Mouse (Mus musculus) thymus, postnatal 10 days (tissue): Measurements from ENCODE around the gene Muc1.
A peak's percentile ranks its signal among the peaks of the same experiment; 100 is the strongest.

Source experiments
- DNase-seq, 2 experiments: peaks; one replicate each; pipeline ENCODE4 v3.0.0; 2021; ENCODE audit warnings: low spot score in 2 of 2

Muc1 gene

DNA sequence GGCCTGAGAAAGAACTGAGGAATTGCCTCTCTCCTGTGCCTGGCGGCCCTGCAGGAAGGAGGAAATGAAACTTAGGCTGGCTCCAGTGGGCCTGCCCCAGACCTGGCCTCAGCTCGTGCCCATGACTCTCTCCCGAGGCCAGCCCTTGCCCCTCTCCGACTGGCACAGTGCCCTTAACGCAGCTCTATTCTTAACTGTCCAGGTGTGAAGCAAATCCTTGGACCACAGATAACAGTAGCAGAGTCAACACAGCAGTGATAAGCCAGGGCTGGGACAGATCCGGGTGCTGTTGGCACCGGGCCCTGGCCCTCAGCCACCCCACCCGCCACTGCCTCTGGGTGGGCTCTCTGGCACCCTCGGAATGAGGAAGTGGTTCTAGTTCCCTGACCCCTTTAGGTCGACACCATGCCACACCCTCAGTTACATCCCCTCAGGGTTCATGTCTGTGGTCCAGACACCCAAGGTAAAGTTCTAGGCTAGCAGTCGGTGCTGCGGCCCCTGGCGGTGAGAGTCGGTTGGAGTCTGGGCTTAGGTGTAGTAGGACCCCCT lies 4.8 kb downstream of the Muc1 start:
- no peak for DNase-seq

- DNase-seq = no peak
Observed at GRCm38 (mm10) chr3:89236516-89236915, 7.7 kb downstream of the Muc1 start.

DNA sequence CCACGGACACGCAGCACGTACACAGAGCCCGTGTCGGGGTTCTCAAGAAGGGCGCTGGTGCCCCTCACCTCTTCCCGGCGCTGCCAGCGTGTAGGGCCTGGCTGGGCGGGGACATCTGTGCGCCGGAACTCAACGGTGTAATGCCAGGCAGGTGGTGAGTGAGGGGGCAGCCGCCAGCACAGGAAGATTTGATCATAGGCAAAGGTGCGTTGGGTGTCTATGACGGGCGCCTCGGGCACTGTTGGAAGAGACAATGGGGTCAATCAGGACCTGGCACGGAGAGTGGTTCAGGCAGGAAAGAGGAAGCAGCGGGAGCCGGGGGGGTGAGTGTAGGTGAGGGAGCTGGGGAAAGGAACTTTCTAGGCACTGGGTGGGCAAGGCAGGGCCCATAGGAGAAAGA lies 8.8 kb downstream of the Muc1 start:
- no peak for DNase-seq

DNA sequence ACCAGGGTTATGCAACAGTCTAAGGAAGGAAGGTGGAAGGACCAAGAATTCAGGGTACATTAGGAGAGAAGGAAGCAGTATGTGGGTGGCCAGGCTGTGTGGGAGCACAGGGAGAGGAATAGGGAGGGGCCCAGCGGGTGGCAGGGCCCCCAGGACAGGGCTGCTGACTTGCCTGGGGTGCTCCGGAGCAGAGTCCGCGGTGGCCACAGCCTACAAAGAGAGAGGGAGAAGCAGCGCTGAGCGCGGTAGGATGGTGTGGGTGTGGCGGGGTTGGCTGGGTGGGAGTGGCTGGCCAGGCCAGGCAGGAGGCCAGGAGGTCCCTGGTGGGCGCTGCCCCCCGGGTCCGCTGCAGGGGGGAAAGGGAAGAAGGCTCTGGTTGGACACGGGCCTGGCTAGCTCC lies 9.6 kb downstream of the Muc1 start:
- DNase-seq = no peak

GRCm38 (mm10) chr3:89242331-89242895 lies 13.6 kb downstream of the Muc1 start:
- DNase-seq = peak in 1 of 2 experiments; percentile 21

DNA sequence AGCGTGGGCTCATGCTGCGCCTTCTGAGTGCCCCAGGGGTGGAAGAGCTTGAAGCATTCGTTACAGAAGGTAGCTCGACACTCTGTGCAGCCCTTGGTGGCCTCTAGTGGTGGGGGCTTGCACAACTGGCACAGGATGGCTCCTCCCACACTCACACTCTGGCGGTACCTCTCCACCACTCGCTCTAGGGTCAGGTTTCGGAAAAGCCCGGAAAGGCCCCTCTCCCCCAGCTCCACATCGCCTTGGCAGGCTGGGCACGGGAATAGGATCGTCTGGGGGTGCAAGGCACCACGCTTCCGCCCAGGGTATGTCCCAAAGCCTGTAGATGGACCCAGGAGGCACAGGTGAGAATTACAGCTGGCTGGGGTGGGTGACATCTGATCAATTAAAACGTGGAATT lies 14.8 kb downstream of the Muc1 start:
- peak; percentile 71 to 75 for DNase-seq

DNA sequence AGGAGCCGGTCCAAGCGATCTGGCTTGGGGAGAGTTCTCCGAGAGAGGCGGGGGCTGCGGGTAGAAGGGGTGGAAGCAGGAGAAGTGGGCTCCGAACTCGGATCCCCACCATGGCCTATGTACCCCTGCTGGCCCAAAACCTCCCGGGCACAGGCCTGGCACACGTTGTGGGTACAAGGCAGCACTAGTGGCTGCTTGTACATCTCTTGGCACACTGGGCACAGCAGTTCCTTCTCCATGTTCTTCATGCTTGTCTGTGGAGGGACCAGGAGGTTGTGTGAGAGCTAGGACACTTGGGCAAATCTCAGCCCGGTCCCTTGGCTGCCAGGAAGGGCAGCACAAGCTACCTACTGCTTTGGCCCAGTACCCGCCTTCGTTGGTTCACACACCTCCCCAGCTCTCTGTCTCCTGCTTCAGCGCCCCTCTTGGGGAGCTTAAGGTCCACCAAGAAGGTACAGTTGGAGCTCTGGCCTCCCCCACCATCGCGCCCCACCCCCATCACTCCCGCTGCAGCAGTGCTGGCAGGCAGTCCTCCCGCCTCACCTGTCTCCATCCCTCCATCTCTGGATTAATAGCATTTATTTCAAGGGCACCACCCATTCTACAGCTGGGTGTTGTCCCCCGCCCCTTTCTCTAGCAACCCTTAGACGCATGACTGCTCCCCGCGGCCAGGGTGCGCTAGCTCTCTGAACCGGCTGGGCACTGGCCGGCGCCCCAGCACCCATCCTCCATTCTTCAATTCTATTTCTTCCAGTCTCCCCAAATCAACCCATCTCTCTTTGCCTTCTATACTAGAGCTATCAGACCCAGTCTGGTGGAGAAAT lies 15.5 kb downstream of the Muc1 start:
- peak; percentile 14 to 38 for DNase-seq

GRCm38 (mm10) chr3:89244982-89245687 lies 16.3 kb downstream of the Muc1 start:
- DNase-seq = peak; percentile 48 to 66

DNA sequence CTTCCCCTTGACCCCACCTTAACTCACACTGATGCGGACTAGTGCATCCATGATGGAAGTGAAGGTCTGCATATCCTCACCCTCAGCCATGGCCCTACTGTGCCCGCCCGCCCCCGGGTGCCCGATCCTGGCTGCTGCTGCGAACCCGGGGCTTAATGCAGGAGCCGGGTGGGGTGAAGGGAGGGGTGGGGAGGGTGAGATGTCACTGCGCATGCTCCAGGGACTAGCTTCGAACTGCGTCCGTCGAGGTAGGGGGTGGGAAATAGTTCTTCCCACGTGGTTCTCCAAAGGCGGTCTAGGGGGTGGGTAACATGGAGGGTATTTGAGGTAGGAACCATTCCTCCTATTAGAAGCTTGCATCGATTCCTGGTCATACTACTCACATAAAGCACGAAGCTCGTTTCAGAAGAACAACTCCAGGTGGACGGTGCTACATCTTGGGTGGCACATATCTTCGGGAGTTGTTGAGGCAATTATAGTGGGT lies 16.9 kb downstream of the Muc1 start, which contains the start of gene Krtcap2:
Gene Krtcap2 (plus strand): TSS at position 279 of the 484 bp plus-strand sequence.
- DNase-seq = peak; percentile 32 to 33

GRCm38 (mm10) chr3:89246261-89247100 lies 17.6 kb downstream of the Muc1 start, which contains the start of gene Trim46:
Gene Trim46 (minus strand): TSS chr3:89246309.
- peak; percentile 77 to 84 for DNase-seq

GRCm38 (mm10) chr3:89247466-89247865 lies 18.6 kb downstream of the Muc1 start:
- no peak for DNase-seq

- DNase-seq = peak in 1 of 2 experiments; percentile 63
Observed at GRCm38 (mm10) chr3:89250435-89251040, 21.7 kb downstream of the Muc1 start.

- peak; percentile 68 to 70 for DNase-seq
Observed at GRCm38 (mm10) chr3:89251365-89251895, 22.6 kb downstream of the Muc1 start.

DNA sequence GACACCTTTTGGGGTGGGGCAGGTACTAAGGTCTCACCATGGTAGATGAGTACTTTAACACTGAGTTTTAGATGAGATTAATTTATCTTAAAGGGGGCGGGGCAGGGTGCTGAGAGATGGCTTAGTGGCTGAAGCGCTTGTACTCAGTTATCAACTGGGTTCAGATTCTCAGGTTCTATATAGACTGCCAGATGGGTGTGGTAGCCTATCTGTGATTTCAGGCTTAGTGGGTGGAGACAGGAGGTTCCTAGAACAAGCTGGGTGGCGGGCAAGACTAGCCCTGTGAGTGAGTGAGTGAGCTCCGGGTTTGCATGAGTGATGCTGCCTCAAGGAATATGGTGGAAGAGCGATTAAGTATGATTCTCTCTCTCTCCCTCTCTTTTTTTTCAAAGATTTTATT lies 26.1 kb downstream of the Muc1 start:
- DNase-seq = no peak

- no peak for DNase-seq
Observed at GRCm38 (mm10) chr3:89256177-89256576, 27.3 kb downstream of the Muc1 start.

- DNase-seq = no peak
Observed at GRCm38 (mm10) chr3:89259076-89259475, 30.2 kb downstream of the Muc1 start, which contains the start of gene Dpm3. Gene Dpm3 (plus strand): TSS chr3:89259358.

GRCm38 (mm10) chr3:89260211-89260610 lies 31.4 kb downstream of the Muc1 start:
- DNase-seq = no peak

GRCm38 (mm10) chr3:89262417-89262816 lies 33.6 kb downstream of the Muc1 start:
- no peak for DNase-seq

GRCm38 (mm10) chr3:89266439-89266893 lies 37.6 kb downstream of the Muc1 start:
- peak; percentile 71 to 76 for DNase-seq

DNA sequence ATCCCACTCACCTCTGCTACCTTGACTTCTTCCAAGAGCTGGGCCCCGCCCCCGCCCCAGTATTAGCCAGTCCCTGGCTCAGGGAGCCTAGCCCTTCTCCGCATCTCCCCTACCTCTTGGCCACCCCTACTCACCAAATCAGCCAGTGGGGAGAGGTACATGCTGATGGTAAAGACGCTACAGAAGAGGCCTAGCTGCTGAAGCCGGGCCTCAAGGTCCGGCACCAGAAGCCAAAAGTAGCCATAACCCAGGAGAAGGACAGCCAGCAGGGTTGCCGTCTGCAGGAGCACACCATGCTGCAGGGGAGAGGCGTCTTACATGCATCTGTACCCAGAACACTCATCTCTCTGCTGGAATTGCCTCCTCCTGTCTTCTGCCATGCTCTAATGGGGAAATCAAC lies 40.1 kb downstream of the Muc1 start:
- DNase-seq = no peak
